Mouse (Mus musculus): Measurements from ENCODE around the gene Areg. TPM values are rescaled to one million over a fixed set of nuclear protein-coding genes. Genes with fewer than 3 reads are reported as not detected.

Areg gene
- polyA plus RNA-seq, 1 experiment: 12.1 TPM

- TF ChIP-seq CTCF (IDR thresholded peaks at IDR 0.05; ENCODE audit: extremely low read depth, insufficient read length, insufficient replicate concordance, low read depth, low read length): no peak
- no peak for TF ChIP-seq POLR2A (IDR thresholded peaks at IDR 0.05; ENCODE audit: low read depth, low read length)
- Histone ChIP-seq H3K36me3 (ENCODE audit: control insufficient read depth, insufficient read depth, low read length) (no peaks in the 10 kb centered on the region), H3K4me1 (ENCODE audit: control insufficient read depth, insufficient read depth, insufficient read length, low read length) (no peaks in the 10 kb centered on the region), H3K27ac (ENCODE audit: insufficient read depth, low read depth, low read length) (peak overlapping the region; percentile 64), H3K4me3 (ENCODE audit: low read depth, low read length) (no peak overlapping the region), H3K27me3 (ENCODE audit: control insufficient read depth, insufficient read depth, low read length) (no peaks in the 10 kb centered on the region)
- 28% methylated on average over 6 of the region's 6 CpGs for WGBS
These were observed 29.3 kb upstream of the Areg start for GRCm38 (mm10) chr5:91110023-91110670.

GRCm38 (mm10) chr5:91111019-91111418 is 28.4 kb upstream of the Areg start:
- H3K4me3 ChIP-seq (ENCODE audit: low read depth, low read length): no peak overlapping the region
- H3K27me3 ChIP-seq (ENCODE audit: control insufficient read depth, insufficient read depth, low read length): no peaks in the 10 kb centered on the region
- no peak for TF ChIP-seq POLR2A (IDR thresholded peaks at IDR 0.05; ENCODE audit: low read depth, low read length)
- no peak for TF ChIP-seq CTCF (IDR thresholded peaks at IDR 0.05; ENCODE audit: extremely low read depth, insufficient read length, insufficient replicate concordance, low read depth, low read length)
- no peak overlapping the region for H3K27ac ChIP-seq (ENCODE audit: insufficient read depth, low read depth, low read length)
- no peaks in the 10 kb centered on the region for H3K4me1 ChIP-seq (ENCODE audit: control insufficient read depth, insufficient read depth, insufficient read length, low read length)
- WGBS: 76% methylated on average over 8 of the region's 8 CpGs
- no peaks in the 10 kb centered on the region for H3K36me3 ChIP-seq (ENCODE audit: control insufficient read depth, insufficient read depth, low read length)

GRCm38 (mm10) chr5:91113967-91114366 is 25.4 kb upstream of the Areg start:
- 91% methylated on average over 2 of the region's 2 CpGs for WGBS

GRCm38 (mm10) chr5:91114574-91114973 is 24.8 kb upstream of the Areg start:
- no peaks in the 10 kb centered on the region for H3K27me3 ChIP-seq (ENCODE audit: control insufficient read depth, insufficient read depth, low read length)
- no peak overlapping the region for H3K4me3 ChIP-seq (ENCODE audit: low read depth, low read length)
- no peaks in the 10 kb centered on the region for H3K4me1 ChIP-seq (ENCODE audit: control insufficient read depth, insufficient read depth, insufficient read length, low read length)
- H3K36me3 ChIP-seq (ENCODE audit: control insufficient read depth, insufficient read depth, low read length): no peaks in the 10 kb centered on the region
- WGBS: 73% methylated on average over 1 of the region's 1 CpGs
- H3K27ac ChIP-seq (ENCODE audit: insufficient read depth, low read depth, low read length): no peak overlapping the region
- TF ChIP-seq POLR2A (IDR thresholded peaks at IDR 0.05; ENCODE audit: low read depth, low read length) (no peak), CTCF (IDR thresholded peaks at IDR 0.05; ENCODE audit: extremely low read depth, insufficient read length, insufficient replicate concordance, low read depth, low read length) (no peak)

More at GRCm38 (mm10) chr5:91113967-91114366, 25.4 kb upstream of the Areg start:
- H3K4me3 ChIP-seq (ENCODE audit: low read depth, low read length): no peak overlapping the region
- H3K27me3 ChIP-seq (ENCODE audit: control insufficient read depth, insufficient read depth, low read length): no peaks in the 10 kb centered on the region
- H3K36me3 ChIP-seq (ENCODE audit: control insufficient read depth, insufficient read depth, low read length): no peaks in the 10 kb centered on the region
- no peak overlapping the region for H3K27ac ChIP-seq (ENCODE audit: insufficient read depth, low read depth, low read length)
- no peak for TF ChIP-seq POLR2A (IDR thresholded peaks at IDR 0.05; ENCODE audit: low read depth, low read length)
- no peak for TF ChIP-seq CTCF (IDR thresholded peaks at IDR 0.05; ENCODE audit: extremely low read depth, insufficient read length, insufficient replicate concordance, low read depth, low read length)
- no peaks in the 10 kb centered on the region for H3K4me1 ChIP-seq (ENCODE audit: control insufficient read depth, insufficient read depth, insufficient read length, low read length)

GRCm38 (mm10) chr5:91118618-91119017 is 20.8 kb upstream of the Areg start:
- no peak overlapping the region for H3K27ac ChIP-seq (ENCODE audit: insufficient read depth, low read depth, low read length)
- H3K27me3 ChIP-seq (ENCODE audit: control insufficient read depth, insufficient read depth, low read length): no peaks in the 10 kb centered on the region
- no peaks in the 10 kb centered on the region for H3K36me3 ChIP-seq (ENCODE audit: control insufficient read depth, insufficient read depth, low read length)
- TF ChIP-seq CTCF (IDR thresholded peaks at IDR 0.05; ENCODE audit: extremely low read depth, insufficient read length, insufficient replicate concordance, low read depth, low read length) (no peak), POLR2A (IDR thresholded peaks at IDR 0.05; ENCODE audit: low read depth, low read length) (no peak)
- no peak overlapping the region for H3K4me3 ChIP-seq (ENCODE audit: low read depth, low read length)
- H3K4me1 ChIP-seq (ENCODE audit: control insufficient read depth, insufficient read depth, insufficient read length, low read length): no peaks in the 10 kb centered on the region; the same call in 1 of the 2 replicates

- WGBS: 62% methylated on average over 4 of the region's 4 CpGs
- H3K36me3 ChIP-seq (ENCODE audit: control insufficient read depth, insufficient read depth, low read length): no peaks in the 10 kb centered on the region
- TF ChIP-seq POLR2A (IDR thresholded peaks at IDR 0.05; ENCODE audit: low read depth, low read length): no peak
- no peak for TF ChIP-seq CTCF (IDR thresholded peaks at IDR 0.05; ENCODE audit: extremely low read depth, insufficient read length, insufficient replicate concordance, low read depth, low read length)
- H3K27me3 ChIP-seq (ENCODE audit: control insufficient read depth, insufficient read depth, low read length): no peaks in the 10 kb centered on the region
- peaks cover 2% of the 10 kb centered on the region; the same call in 1 of the 2 replicates for H3K4me1 ChIP-seq (ENCODE audit: control insufficient read depth, insufficient read depth, insufficient read length, low read length)
- H3K4me3 ChIP-seq (ENCODE audit: low read depth, low read length): no peak overlapping the region
- no peak overlapping the region for H3K27ac ChIP-seq (ENCODE audit: insufficient read depth, low read depth, low read length)
These were observed 16.0 kb upstream of the Areg start for GRCm38 (mm10) chr5:91123404-91123803.

- 43% methylated on average over 2 of the region's 2 CpGs for WGBS
- no peak overlapping the region for H3K4me3 ChIP-seq (ENCODE audit: low read depth, low read length)
- TF ChIP-seq CTCF (IDR thresholded peaks at IDR 0.05; ENCODE audit: extremely low read depth, insufficient read length, insufficient replicate concordance, low read depth, low read length) (no peak), POLR2A (IDR thresholded peaks at IDR 0.05; ENCODE audit: low read depth, low read length) (no peak)
- no peak overlapping the region for H3K27ac ChIP-seq (ENCODE audit: insufficient read depth, low read depth, low read length)
- H3K27me3 ChIP-seq (ENCODE audit: control insufficient read depth, insufficient read depth, low read length): no peaks in the 10 kb centered on the region
- peaks cover 2% of the 10 kb centered on the region; the same call in 1 of the 2 replicates for H3K4me1 ChIP-seq (ENCODE audit: control insufficient read depth, insufficient read depth, insufficient read length, low read length)
- no peaks in the 10 kb centered on the region for H3K36me3 ChIP-seq (ENCODE audit: control insufficient read depth, insufficient read depth, low read length)
These were observed 15.3 kb upstream of the Areg start for GRCm38 (mm10) chr5:91124140-91124539.

All from small intestine, adult 2 months (tissue).